Mouse (Mus musculus) left cerebral cortex, postnatal 10 days (tissue): ENCODE results near the gene Pigh. TPM values are rescaled to one million over a fixed set of nuclear protein-coding genes. Genes with fewer than 3 reads are reported as not detected.

Source experiments
- DNase-seq, 2 experiments: peaks; one replicate each; pipeline ENCODE4 v3.0.0; 2021 to 2022; ENCODE audit warnings: low spot score in 2 of 2, mixed read lengths in 1 of 2; ENCODE audit errors: extremely low spot score in 1 of 2
- intact Hi-C: fragments of 180-260 bp; cut with DNase I; formaldehyde crosslinking; loops from one replicate; pipeline ENCODE4 v1.15.1; 2025
- total RNA-seq, 2 experiments: library from RNA; stranded (reverse); gene quantifications; 2 replicates each; pipeline ENCODE4 v1.2.3; 2021

Gene Pigh
- 10 to 100 TPM in 1 of 2 experiments, 1 to 10 TPM in 1; 9.0 to 10.8 TPM for total RNA-seq

DNA sequence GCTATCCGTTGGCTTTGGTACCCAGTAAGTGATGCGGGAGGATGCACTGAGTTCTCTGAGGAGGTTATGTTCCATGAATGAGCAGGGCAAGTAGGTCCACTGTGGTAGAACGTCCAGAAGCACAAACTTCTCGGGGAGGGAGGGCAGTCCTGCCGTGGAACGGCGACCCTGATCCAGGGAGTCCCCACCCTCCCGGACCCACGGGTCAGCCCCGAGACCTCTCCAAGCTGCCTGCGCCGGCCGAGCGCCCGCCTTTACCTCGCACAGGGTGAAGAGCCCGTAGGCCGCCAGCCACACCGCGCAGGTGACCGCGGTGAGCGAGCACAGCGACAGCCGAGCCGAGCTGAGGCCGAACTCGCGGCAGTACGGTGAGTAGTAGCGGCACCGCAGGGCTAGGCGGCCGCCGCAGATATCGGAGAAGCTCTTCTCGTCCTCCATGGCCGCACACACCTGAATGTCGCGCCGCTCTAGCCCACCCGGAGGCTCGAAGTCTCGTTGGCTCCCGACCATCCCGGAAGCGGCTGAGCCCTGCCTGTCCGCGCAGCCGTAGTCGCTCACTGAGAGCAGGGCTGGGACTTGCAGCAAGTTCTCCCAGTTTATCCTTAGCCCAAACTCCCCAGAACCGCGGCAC lies at the start of gene Pigh:
TSS of gene Pigh (minus strand) at position 470 of the 631 bp plus-strand sequence.
- intact Hi-C loops = loop anchor here (2.0 kb wide), 1 partner anchor 170 kb away; no protein-coding TSS in a partner anchor
- peak; percentile 83 to 93 for DNase-seq

DNA sequence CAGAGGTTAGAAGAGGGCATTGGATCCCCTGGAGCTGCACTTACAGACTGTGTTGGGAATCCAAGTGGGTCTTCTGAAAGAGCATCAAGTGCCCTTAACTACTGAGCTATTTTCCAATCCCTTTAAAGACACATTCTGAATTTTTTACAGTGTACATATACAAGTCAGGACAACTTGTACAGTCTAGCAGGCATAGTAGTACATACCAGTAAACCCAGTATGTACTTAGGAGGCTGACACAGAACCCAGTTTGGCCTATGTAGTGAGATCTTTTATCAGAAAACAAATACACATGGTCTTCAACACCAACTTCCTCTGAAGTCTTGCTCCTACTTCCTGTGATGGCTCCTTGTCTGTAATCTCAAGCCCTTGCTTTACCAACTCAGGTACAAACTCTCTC lies 49.5 kb upstream of the Pigh start:
- intact Hi-C loops = no loop called here
- no peak for DNase-seq

DNA sequence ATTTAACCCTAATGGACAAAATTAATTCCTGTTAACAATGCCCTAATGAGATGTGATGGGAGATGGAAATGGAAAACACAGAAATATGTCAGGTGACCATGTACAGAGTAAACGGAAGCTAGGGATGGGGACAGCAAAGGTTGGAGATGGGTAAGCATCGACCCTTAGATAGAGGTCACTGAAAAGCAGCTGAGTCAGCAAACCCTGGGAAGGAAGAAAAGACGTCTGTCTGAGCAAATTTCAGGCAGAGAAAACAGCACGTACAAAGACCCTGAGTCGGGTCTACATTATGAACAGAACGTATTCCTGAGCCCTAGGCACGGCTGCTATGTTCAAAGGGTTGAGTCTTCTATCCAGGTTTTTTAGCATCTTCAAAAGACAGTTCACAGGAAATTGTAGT lies 47.5 kb upstream of the Pigh start:
- intact Hi-C loops = no loop called here
- DNase-seq = no peak

DNA sequence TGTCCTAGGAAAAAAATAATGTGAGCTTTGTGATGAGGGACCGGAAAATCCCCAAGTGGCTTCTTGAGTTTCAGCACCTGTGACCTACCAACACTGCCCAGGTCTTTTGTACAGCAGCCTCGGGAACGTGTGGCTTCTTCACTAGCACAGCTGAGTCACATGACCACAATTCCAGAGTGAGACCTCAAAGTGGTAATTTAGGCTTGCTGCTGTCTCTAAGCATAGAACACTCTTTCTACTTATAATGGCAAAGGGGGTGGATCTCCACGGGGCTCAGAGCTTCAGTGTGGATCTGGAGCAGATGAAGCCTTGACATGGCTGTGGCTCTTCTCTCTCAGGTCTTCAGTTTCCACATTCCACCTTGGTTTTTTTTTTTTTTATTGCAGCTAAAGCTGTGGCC lies 45.7 kb upstream of the Pigh start:
- intact Hi-C loops = no loop called here
- no peak for DNase-seq

DNA sequence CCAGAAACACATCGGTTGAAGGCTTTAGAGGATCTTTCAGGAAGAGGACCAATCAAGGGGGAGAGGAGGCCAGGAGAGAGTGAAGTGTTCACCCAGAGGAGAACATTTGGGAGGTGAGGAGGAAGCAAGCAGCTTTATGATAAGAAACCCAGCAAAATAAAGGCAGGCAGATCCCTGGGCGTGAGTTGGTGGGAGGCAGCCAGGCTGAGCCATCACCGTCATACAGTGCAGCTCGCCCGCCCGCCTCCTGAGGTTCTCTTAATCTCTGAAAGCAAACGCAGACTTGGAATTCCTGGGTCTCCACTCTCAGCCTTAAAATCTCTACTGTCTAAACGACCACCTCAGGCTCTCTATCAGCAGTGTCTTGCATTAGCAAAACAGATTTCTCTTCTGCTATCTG lies 45.2 kb upstream of the Pigh start:
- DNase-seq = no peak
- intact Hi-C loops = no loop called here

DNA sequence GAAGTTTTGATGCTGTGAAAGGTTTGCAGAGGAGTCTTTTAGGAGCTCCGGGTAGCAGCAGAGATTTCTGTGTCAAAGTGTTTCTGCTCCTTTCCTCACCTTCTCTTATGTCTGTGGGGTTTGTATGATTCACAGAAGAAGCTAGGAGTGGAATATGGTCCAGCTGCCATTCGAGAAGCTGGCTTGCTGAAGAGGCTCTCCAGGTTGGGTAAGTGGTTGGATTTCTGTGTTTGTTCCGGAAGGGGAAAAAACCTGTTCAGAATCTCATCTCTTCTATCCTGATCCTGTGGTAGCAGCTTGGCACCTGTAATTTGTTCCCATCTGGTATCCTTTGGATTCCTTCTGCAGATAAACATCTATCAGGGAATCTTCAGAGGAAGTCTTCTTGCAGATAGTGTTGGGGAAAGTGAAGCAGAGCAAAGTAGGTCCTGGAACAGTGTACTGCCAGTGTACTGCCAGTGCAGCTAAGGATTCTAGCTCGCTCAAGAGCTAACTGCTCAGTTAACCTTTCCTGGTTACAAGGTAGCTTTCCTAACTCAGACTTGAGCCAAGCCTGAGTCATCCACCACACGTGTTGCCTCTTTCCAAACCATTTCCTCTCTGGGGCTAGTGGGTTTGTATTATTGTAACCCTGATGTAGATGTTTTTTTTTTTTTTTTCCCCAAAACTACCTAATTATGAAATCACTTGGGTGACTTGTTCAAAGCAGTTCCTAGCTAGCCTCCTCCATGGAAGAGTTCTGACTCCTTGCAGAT lies 42.4 kb upstream of the Pigh start:
- intact Hi-C loops = no loop called here
- DNase-seq = no peak

DNA sequence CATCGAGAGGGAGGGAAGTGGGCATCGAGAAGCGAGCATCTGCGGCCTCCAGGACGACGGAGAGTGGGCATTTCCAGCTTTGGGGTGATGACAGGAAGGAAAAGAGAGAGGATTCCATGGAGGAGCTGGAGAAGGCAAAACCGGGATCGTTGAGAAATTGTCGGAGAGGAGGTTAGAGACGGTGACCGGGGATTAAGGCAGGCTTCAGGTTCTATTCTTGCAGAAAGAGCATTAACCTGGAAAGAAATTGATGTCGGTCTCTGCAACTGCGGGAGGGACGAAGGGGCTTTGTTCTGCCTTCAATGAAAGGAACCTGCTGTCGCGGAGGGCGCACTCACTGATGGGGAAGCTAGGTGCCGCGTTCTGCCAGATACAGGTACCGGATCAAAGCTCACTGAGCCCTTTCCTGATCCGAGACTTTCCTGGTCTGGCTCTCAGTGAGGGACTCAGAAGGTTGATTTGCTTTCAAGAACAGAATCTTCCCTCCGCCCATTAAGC lies 41.8 kb upstream of the Pigh start:
- intact Hi-C loops = no loop called here
- no peak for DNase-seq

DNA sequence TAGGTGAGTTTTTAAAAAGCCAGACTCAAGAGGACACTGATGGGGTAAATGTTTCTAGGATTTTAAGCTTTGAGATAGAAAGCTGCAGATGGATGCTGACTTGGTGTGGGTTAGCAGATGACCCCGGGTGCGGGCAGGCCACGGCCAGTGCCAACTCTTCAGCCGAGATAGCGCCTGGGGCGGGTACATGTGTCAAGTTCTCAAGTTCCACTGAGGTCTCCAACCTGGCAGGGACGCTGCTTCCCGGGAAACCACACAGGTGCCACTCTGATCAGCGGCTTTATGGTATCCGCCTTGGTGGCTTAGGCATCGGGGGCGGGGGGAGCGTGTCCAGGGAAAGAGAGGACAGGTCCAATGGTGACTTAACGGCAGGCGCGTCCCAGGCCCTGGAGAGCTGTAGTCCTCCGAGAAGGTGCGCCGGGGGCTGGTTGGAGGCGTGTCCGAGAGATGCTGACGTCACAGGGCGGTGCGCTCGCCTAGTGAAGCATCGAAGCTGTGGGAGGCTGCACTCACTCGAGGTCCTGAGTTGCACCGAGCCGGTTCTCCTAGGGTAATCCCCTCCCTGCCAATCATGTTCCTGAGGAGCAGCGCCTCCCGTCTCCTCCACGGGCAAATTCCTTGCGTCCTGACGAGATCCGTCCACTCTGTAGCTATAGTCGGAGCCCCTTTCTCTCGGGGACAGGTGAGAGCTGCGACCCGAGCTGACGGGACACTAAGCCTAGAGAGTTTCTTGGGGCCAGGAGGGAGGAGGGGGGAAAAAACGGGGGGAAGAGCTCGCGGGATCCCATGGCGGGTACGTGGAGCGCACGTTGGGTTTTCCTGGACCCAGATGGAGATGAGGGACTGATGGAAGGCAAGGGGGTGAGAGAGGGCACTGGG lies 41.1 kb upstream of the Pigh start, which contains the start of gene Arg2:
TSS of gene Arg2 (plus strand) at position 479 of the 879 bp plus-strand sequence.
- DNase-seq = peak; percentile 60 to 78
- intact Hi-C loops = no loop called here

DNA sequence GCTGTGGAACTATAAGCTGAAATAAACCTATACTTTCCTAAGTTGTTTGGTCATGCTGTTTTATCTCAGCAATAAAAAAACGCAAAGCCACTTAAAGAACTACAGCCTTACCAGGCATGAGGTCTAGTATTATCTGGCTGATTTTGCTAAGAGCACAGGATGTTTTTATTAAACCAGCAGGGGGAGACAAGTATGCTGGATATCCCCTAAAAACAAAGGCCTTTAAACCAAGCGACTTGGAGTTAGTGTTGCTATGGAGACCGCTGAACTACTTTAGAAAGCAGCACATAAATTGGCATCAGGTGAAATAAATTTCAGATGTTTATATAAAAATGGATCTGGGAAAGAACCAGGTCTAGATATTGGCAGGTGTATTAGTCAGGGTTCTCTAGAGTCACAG lies 33.4 kb upstream of the Pigh start:
- intact Hi-C loops = no loop called here
- DNase-seq = peak in 1 of 2 experiments; percentile 9

DNA sequence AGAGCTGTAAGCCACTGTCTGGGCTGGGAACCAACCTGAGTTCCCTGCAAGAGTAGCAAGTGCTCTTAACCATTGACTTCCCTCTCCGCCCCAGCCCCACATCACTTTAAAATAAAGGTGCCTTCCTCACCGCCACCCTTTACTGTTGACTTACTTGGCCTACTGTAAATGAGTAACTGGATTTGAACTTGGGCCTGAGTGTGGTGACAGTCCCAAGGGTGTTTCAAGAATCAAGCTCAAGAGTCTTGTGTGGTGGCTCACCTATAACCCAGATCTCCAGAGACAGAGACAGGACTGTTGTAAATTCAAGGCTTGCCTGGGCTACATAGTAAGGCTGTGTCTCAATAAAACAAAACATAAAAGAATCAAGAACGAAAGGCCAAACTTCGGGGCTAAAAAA lies 29.5 kb upstream of the Pigh start:
- DNase-seq = no peak
- intact Hi-C loops = no loop called here

DNA sequence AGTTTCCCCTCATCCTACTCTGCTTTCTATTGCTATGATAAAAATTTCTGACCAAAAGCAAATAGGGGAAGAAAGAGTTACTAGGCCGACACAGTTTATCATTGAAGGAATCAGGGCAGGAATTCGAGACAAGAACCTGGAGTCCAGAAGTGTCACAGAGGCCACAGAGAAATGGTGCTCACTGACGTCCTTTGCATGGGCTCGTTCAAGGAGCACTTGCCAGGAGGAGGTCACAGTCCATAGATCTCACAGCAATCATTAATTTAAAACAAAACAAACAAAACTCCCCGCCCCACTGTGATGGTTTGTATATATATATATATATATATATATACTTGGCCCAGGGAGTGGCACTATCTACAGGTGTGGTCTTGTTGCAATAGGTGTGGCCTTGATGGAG lies 15.9 kb upstream of the Pigh start:
- no peak for DNase-seq
- intact Hi-C loops = no loop called here

DNA sequence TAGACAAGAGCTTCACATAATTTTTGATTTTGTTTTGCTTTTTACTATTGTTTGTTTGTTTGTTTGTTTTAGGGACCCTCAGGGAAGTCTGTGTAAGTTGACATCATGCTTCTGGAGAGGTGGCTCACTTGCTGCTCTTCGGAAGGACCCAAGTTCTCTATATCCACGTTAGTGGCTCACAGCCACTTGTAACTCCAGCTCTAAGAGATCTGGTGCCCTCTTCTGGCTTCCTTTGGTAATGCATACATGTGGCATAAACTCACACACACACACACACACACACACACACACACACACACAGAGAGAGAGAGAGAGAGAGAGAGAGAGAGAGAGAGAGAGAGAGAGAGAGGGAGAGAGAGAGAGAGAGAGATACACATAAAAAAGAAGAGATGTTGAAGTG lies 15.1 kb upstream of the Pigh start:
- intact Hi-C loops = no loop called here
- DNase-seq = no peak

DNA sequence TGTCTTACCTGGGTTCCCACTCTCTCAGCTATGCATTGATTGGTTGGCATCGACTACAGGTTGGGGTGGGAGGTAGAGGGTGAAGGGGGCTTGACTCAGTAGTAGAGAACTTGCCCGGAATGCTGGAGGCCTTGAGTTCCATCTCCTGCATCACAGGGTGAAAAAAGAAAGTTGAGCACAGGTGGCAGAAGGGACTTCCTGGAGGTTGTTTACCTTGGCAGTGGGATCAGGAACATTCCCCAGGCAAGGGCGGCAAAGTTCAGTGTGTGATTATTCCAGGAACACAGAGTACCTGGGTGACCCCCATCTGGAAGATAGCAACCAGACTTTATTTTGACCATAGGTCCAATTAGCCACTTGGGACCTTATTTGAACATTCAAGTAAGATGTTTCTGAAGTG lies 14.3 kb upstream of the Pigh start:
- no peak for DNase-seq
- intact Hi-C loops = no loop called here

DNA sequence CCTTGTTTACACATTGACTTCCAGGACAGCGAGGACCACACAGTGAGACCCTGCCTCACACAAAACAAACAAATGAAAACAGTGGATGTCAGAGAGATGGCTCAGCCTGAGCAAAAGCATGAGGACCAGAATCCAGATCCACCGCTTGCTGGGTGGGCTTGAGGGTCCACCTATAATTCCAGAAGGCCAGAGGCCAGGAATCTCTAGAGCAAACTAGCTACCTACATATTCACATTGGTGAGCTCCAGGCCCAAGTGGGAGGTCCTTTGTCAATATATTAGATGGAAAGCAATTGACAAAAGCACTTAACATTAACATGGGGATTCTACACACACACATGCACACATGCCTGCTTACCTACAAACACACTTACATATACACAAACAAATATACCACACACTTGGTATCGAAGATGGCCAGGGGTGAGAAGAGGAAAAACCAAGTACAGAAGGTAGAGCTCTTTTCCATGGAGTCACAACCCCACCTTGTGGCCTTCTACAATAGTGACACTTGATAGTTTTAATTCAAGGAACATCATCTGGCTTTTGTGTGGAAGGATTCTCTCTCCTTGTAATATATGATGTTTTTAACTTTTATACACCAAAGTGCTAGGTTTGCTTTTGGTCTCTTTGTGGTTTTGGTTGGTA lies 7.8 kb upstream of the Pigh start:
- intact Hi-C loops = loop anchor here (2.0 kb wide), 1 partner anchor 178 kb away; no protein-coding TSS in a partner anchor
- peak in 1 of 2 experiments; percentile 21 for DNase-seq

DNA sequence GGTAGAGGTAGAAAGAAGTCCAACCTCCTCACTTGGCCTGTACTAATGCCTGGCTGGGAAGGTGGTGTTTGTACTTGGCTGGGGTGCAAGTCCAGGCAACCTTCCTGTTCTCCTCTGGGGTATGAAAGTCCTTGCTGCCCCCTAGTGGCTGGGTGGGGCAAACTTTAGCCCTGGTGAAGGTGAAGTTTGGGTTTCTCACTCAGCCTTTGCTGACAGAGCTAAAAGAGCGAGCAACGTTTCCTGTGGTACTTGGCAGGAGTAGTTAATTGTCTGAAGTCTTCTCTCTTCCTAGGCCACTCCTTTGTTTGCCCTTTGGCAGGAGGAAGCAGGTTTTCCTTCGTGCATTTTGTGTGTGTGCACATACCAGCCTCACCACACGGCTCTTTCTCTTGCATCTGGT lies 3.1 kb upstream of the Pigh start:
- intact Hi-C loops = loop anchor here (2.0 kb wide), 1 partner anchor 70 kb away; no protein-coding TSS in a partner anchor
- peak in 1 of 2 experiments; percentile 42 for DNase-seq

DNA sequence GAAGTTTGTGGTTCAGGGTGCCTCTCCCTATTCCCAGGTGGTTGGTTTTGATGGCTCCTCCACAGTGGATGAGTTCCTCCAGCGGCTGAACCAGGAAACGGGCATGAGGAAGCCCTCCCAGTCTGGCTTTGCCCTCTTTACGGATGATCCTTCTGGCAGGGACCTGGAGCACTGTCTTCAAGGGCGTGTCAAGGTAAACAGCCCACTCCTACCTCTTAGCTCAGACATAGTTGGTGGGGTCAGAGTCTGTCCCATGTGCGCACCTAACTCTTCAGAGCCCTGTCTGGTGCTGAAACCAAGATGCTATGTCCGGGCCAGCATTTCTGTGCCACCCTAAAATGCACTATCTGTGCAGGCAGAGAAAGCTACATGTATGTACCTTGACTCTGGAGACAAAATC lies 16.1 kb downstream of the Pigh start:
- intact Hi-C loops = no loop called here
- no peak for DNase-seq

DNA sequence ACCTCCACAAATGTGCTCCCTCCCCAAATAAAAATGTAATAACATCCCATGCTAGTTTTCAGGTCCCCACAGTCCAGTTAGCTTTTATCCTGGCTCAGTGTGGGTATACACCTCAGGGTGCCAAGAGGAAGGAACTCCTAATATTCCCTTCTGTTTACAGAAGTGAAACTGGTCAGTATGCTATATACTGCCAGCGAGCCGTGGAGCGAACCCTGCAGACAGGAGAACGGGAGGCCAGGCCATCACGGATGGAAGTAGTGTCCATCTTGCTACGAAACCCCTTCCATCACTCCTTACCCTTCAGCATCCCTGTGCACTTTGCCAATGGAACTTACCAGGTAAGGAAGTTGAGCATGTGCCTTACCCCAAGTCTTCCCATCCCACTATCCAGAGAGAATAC lies 16.9 kb downstream of the Pigh start:
- intact Hi-C loops = no loop called here

DNA sequence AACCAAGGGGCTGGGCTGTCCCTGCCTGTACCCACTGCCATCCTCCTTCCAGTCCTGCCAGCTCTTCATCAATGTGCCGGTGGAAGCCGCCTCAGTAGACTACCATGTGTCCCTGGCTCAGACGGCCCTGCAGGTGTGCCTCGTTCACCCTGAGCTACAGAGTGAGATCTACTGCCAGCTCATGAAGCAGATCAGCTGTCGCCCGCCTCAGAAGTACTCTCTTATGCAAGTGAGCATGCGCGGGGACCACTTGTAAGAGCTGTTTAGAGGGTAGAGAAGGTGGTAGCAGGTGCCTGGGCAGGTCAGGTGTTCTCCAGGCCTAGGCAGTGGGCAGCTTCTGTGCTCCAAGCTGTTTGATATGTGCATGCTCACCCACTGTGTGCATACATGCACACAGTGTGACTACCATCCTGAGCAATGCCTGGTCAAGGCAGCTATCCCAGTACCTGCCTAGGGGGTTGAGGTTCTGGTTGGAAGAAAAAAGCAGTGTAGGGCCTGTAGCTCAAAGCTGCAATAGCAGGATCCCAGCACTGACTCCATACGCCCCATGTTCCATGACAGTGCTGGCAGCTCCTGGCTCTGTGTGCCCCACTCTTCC lies 18.6 kb downstream of the Pigh start:
- intact Hi-C loops = no loop called here
- no peak for DNase-seq

More for the DNA sequence above, 16.9 kb downstream of the Pigh start:
- no peak for DNase-seq
